In the genomic region with DNA sequence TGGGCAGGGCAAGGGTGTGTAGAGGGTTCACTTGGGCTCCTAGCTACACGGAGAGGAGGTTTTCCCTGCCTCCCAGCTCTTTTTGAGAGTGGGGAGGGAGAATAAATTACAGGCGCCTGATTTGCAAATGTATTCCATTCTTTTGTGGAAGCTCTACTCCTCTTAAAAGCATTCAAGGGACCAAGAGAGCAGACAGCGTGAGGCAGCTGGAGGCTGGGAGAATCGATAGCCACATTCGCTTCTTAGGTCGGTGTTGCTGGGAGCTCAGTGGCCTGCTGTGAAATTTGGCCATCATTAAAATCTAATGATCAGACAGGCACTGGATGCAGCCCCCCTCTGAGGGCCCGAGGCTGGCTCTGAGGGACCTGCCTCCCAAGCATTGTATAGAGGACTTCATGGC, we compare ENCODE assay signal across 16 mouse cellular contexts.
A peak's percentile ranks its signal among the peaks of the same experiment; 100 is the strongest.
DNase-seq lines count a peak whose midpoint lies in the region; ATAC-seq and TF ChIP-seq lines count a peak whose summit lies in the region.
"Had no signal": no experiment of that assay in that cellular context is flagged by ENCODE, and none has a peak within 500 bp of the region (broad histone marks: within the 10 kb centered on the region; RNA-seq: fewer than 3 reads in every experiment).

No protein-coding gene starts in this region.

- TF ChIP-seq POLR2A in lung, adult 2 months (IDR thresholded peaks at IDR 0.05; ENCODE audit: borderline replicate concordance, extremely low read depth, low read depth, low read length): no peak

- 3% methylated on average over 7 of the region's 7 CpGs for WGBS in forebrain, embryonic 12.5 days
- WGBS in limb, embryonic 12.5 days: 27% methylated on average over 7 of the region's 7 CpGs
- WGBS in lung, adult 2 months: 55% methylated on average over 7 of the region's 7 CpGs

- peaks cover 4% of the 10 kb centered on the region; the same call in 1 of the 2 replicates for H3K27me3 ChIP-seq in forebrain, embryonic 12.5 days
- H3K27me3 ChIP-seq in limb, embryonic 12.5 days: peaks cover 28% of the 10 kb centered on the region
- H3K27me3 ChIP-seq: lung, embryonic 15.5 days; stomach, embryonic 15.5 days had no signal

- peak overlapping the region; percentile 86 for H3K27ac ChIP-seq in forebrain, embryonic 12.5 days
- H3K27ac ChIP-seq in limb, embryonic 12.5 days: no peak overlapping the region
- H3K27ac ChIP-seq: liver, embryonic 12.5 days; lung, embryonic 15.5 days; stomach, embryonic 15.5 days had no signal

- ATAC-seq in forebrain, embryonic 12.5 days (ENCODE audit: low FRiP score): peak; percentile 31; the same call in 1 of the 2 replicates
- ATAC-seq in limb, embryonic 12.5 days (ENCODE audit: insufficient number of reproducible peaks, insufficient read depth, low FRiP score, low TSS enrichment, low read depth): no peak
- ATAC-seq in activated CD4-positive, CD25-positive, alpha-beta regulatory T cell, adult 4 months: no peak
- ATAC-seq: liver, embryonic 12.5 days had no signal

- peaks cover 83% of the 10 kb centered on the region for H3K4me1 ChIP-seq in forebrain, embryonic 12.5 days
- peaks cover 84% of the 10 kb centered on the region for H3K4me1 ChIP-seq in limb, embryonic 12.5 days (replicated peaks)
- H3K4me1 ChIP-seq in lung, adult 2 months (ENCODE audit: control insufficient read depth, insufficient read depth, low read length): no peaks in the 10 kb centered on the region
- H3K4me1 ChIP-seq: liver, embryonic 12.5 days; lung, embryonic 15.5 days had no signal

- DNase-seq in embryo, embryonic 10.5 days (ENCODE audit: low spot score): peak; percentile 49
- no peak for DNase-seq in embryo, embryonic 9.5 days (ENCODE audit: extremely low spot score)
- peak; percentile 10 for DNase-seq in ES-CJ7 (ENCODE audit: low read depth, low spot score)
- no peak for DNase-seq in lung, adult 2 months
- no peak for DNase-seq in kidney, adult 9 months
- DNase-seq: adrenal gland, postnatal 36 days; cerebellum, adult 9-11 months; gastrocnemius, postnatal 36 days; kidney, postnatal 4 days had no signal

- H3K9me3 ChIP-seq in forebrain, embryonic 12.5 days: no peaks in the 10 kb centered on the region
- H3K9me3 ChIP-seq in limb, embryonic 12.5 days: no peaks in the 10 kb centered on the region
- H3K9me3 ChIP-seq: liver, embryonic 12.5 days; lung, embryonic 15.5 days; stomach, embryonic 15.5 days had no signal

- H3K36me3 ChIP-seq in forebrain, embryonic 12.5 days (replicated peaks): no peaks in the 10 kb centered on the region
- H3K36me3 ChIP-seq in limb, embryonic 12.5 days: no peaks in the 10 kb centered on the region
- H3K36me3 ChIP-seq: liver, embryonic 12.5 days; lung, embryonic 15.5 days; stomach, embryonic 15.5 days had no signal

- no peak overlapping the region for H3K4me3 ChIP-seq in forebrain, embryonic 12.5 days (replicated peaks)
- no peak overlapping the region for H3K4me3 ChIP-seq in limb, embryonic 12.5 days (replicated peaks)
- H3K4me3 ChIP-seq in lung, adult 2 months (replicated peaks; ENCODE audit: extremely low read depth, low read depth, low read length): no peak overlapping the region
- H3K4me3 ChIP-seq: liver, embryonic 12.5 days; lung, embryonic 15.5 days; stomach, embryonic 15.5 days had no signal

- H3K9ac ChIP-seq in forebrain, embryonic 12.5 days: no peak overlapping the region
- H3K9ac ChIP-seq in limb, embryonic 12.5 days (replicated peaks): 0 out of 2 replicates have a peak overlapping the region, but pooled peaks have one; percentile 27
- H3K9ac ChIP-seq: liver, embryonic 12.5 days; lung, embryonic 15.5 days; stomach, embryonic 15.5 days had no signal

- TF ChIP-seq CTCF in lung, adult 2 months (IDR thresholded peaks at IDR 0.05; ENCODE audit: insufficient read depth, low read length): no peak

- no peak overlapping the region for H3K4me2 ChIP-seq in forebrain, embryonic 12.5 days
- no peak overlapping the region for H3K4me2 ChIP-seq in limb, embryonic 12.5 days
- H3K4me2 ChIP-seq: heart, embryonic 11.5 days; liver, embryonic 12.5 days; lung, embryonic 15.5 days; stomach, embryonic 15.5 days had no signal

Comparison
In these comparisons a context has a peak if more than half of its experiments do, and no peak if none do; other contexts are left out.
1. DNase-seq: peak in embryo, embryonic 10.5 days (single experiment) and ES-CJ7 (single experiment); none in embryo, embryonic 9.5 days (single experiment), lung, adult 2 months (single experiment) and kidney, adult 9 months (single experiment).